Mouse (Mus musculus): ENCODE data around the gene Lpar3.

DNA sequence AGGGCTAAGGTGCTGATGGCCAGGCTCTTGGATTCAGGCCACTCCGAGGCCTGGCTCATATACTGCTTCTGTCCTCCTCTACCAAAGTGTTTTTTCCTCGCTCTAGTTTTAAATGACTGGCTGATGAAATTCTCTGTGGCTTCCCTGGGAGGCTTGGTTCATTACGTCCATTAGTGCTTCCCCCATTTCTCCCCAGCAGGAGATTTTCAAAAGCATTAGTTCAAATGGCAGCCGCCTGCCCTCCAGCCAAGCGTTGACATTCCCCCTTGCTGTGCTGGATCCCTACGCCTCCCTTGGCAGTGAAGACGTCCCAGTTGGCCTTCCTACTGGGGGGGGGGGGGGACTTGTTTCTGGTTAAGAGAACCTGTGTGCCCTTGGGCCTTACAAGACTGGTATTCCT is 113.3 kb downstream of the Lpar3 start:
- no peak for TF ChIP-seq POLR2A (IDR thresholded peaks at IDR 0.05; ENCODE audit: low read depth, low read length)
- no peak for TF ChIP-seq CTCF (IDR thresholded peaks at IDR 0.05; ENCODE audit: extremely low read depth, insufficient read length, insufficient replicate concordance, low read depth, low read length)

Data from small intestine, adult 2 months (tissue).